Mouse (Mus musculus) kidney, embryonic 16.5 days (tissue): ENCODE results near the gene Ina. TPM values are rescaled to one million over a fixed set of nuclear protein-coding genes. Genes with fewer than 3 reads are reported as not detected.

Source experiments
- ATAC-seq: fragments of 200-750 bp; cut with Nextera tagmentation; 2 replicates; pipeline ENCODE4 v1.8.0; 2017; ENCODE audit warnings: moderate TSS enrichment; ENCODE audit not compliant: low FRiP score, low TSS enrichment
- H3K27ac ChIP-seq: fragments of 300-500 bp; sonication (generic); 2 replicates; pipeline ENCODE4 v1.5.1; 2014; ENCODE audit warnings: low read length
- H3K27me3 ChIP-seq: fragments of 300-500 bp; sonication (generic); 2 replicates; pipeline ENCODE4 v1.6.1; 2014; ENCODE audit warnings: low read length, control low read depth, mixed read lengths; ENCODE audit not compliant: insufficient read depth
- H3K36me3 ChIP-seq: fragments of 300-500 bp; sonication (generic); 2 replicates; pipeline ENCODE4 v1.6.1; 2014; ENCODE audit warnings: low read length, control low read depth, mixed read lengths; ENCODE audit not compliant: insufficient read depth
- H3K4me1 ChIP-seq: fragments of 300-500 bp; sonication (generic); 2 replicates; pipeline ENCODE4 v1.6.1; 2014; ENCODE audit warnings: low read length, control low read depth, mixed read lengths; ENCODE audit not compliant: insufficient read depth
- H3K4me2 ChIP-seq: fragments of 300-500 bp; sonication (generic); replicated peaks from 2 replicates; pipeline ENCODE4 v1.6.1; 2014; ENCODE audit warnings: low read depth, low read length
- H3K4me3 ChIP-seq: fragments of 300-500 bp; sonication (generic); 2 replicates; pipeline ENCODE4 v1.5.1; 2014; ENCODE audit warnings: mild to moderate bottlenecking, low read length
- H3K9ac ChIP-seq: fragments of 300-500 bp; sonication (generic); replicated peaks from 2 replicates; pipeline ENCODE4 v1.6.1; 2014; ENCODE audit warnings: low read length
- H3K9me3 ChIP-seq: fragments of 300-500 bp; sonication (generic); 2 replicates; pipeline ENCODE4 v1.6.1; 2016; ENCODE audit warnings: low read length, control low read depth
- WGBS: fragments of 180-500 bp; shearing (Covaris S2); extraction: QIAGEN DNeasy Blood & Tissue Kit; methylation state at CpG from one replicate; pipeline ENCODE4 v1.1.7; 2014; 5-methylcytosine and 5-hydroxymethylcytosine counted together
- polyA plus RNA-seq: library from polyadenylated mRNA; unstranded; fragments of >200 nt; fragmentation: Nextera tagmentation; extraction: Ambion mirVana; gene quantifications from 2 replicates; pipeline ENCODE4 v1.2.1, GENCODE M21; 2015

Gene Ina
- polyA plus RNA-seq, 1 experiment from 2014 or later, result 0.71 TPM

DNA sequence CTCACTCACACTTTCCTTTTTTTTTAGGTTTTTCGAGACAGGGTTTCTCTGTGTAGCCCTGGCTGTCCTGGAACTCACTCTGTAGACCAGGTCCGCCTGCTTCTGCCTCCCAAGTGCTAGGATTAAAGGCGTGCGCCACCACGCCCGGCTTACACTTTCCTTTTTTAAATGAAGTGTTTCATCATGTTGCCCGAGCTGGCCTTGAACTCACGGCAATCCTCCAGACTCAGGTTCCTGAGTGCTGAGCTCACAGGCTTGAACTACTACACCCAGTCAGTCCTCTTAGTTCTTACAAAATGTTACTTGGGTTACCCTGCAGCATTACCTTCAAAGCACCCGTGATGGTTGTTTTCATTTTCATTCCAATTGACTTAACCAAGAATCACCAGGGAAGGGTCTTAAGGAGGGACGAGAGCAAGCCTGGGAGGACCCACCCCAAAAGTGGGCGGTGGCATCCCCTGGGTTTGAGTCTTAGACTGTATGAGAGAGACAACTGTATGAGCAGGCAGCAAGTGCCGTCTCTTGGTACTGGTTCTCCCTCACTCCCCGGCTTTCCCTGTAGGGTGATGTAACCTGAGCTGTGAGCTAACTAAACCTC lies 32.8 kb downstream of the Ina start:
- no peak overlapping the region for H3K4me3 ChIP-seq
- peaks cover 16% of the 10 kb centered on the region for H3K4me1 ChIP-seq
- WGBS, result 80% methylated on average over 13 of the region's 13 CpGs
- H3K9ac ChIP-seq, result no peak overlapping the region
- H3K36me3 ChIP-seq, result peaks cover 34% of the 10 kb centered on the region
- ATAC-seq, result no peak
- no peak overlapping the region for H3K27ac ChIP-seq
- H3K4me2 ChIP-seq, result no peak overlapping the region
- H3K27me3 ChIP-seq, result no peaks in the 10 kb centered on the region
- H3K9me3 ChIP-seq, result no peaks in the 10 kb centered on the region

DNA sequence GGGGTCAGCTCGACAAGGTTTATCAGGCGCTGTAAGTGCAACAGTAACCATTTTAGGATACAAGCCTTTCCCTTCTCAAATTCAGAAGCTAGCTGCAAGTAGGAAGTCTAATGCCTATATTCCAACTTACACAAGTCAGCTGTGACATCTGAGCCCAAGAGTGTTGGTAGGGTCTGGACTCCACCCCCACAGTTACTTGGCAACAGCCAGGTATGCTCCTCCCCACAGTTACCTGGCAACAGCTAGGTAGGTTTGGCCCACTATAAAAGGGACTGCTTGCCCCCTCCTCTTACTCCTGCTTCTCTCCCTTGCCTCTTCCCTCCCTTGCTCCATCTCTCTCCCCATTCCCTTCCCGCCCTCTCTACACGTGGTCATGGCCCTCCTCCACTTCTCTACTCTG lies 34.6 kb downstream of the Ina start:
- peaks cover 16% of the 10 kb centered on the region for H3K4me1 ChIP-seq
- H3K9ac ChIP-seq, result no peak overlapping the region
- 61% methylated on average over 4 of the region's 4 CpGs for WGBS
- H3K9me3 ChIP-seq, result no peaks in the 10 kb centered on the region
- H3K4me2 ChIP-seq, result peak overlapping the region; percentile 78
- no peak for ATAC-seq
- H3K4me3 ChIP-seq, result no peak overlapping the region; the same call in 1 of the 2 replicates
- H3K36me3 ChIP-seq, result peaks cover 30% of the 10 kb centered on the region
- no peak overlapping the region for H3K27ac ChIP-seq
- H3K27me3 ChIP-seq, result no peaks in the 10 kb centered on the region

DNA sequence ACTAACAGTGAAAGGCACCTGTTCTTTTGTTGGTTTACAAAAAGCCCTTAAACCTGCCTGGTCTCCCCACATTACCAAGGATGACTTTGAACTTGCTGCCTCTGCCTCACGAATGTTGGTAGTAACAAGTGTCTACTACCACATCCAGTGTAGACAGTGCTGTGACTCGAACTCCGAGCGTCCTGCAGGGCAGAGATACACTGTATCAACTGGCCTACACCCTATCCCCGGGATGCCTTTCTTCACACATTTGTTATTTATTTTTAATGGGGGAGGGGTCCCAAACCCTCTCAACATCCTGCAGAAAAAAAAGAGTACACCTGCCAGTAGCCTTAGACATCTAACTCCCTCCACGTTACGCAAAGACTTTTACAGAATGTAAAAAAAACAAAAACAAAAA lies 35.3 kb downstream of the Ina start:
- Histone ChIP-seq H3K9me3 (no peaks in the 10 kb centered on the region), H3K27me3 (no peaks in the 10 kb centered on the region), H3K4me3 (peak overlapping the region; percentile 64), H3K9ac (peak overlapping the region; percentile 86), H3K4me1 (peaks cover 16% of the 10 kb centered on the region), H3K4me2 (peak overlapping the region; percentile 78), H3K36me3 (peaks cover 26% of the 10 kb centered on the region), H3K27ac (no peak overlapping the region)
- ATAC-seq, result no peak
- WGBS, result 3% methylated on average over 7 of the region's 7 CpGs

DNA sequence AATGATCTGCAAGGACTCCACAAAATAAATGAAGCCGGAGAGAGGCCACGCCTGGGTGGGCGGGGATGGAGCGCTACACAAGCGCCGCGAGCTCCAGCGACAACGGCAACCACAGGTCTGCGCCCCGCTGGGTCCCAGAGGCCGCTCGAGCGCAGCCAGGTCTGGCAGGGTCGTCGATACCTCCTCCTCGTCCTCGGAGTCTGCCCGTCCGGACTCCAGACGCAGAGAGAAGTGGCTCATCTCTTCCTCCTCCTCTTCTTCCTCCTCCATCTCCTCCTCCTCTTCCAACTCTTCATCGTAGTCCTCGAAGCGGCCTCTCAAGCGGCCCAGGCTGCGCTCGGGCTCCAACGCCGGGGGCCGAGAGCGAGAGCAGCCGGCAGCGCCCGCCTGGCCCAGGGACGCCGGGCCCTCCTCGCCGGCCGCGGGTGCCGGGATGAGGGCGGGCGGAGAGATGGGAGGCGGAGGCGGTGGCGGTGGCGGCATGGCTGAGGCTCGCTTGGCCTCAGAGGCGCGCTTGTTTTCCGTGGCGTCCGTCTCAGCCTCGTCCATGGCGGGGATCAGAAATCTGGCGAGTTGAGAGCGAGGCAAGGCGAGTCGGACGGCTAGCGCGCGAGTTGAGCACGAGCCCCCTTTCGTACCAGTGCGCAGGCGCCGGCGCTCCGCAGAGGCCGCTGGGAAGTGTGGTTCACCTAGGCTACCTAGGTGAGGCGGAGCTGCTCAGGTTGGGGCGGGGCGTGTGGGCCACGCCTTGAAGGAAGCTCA lies 36.0 kb downstream of the Ina start, which contains the start of gene Pcgf6:
TSS of gene Pcgf6 (minus strand) at position 636 of the 762 bp plus-strand sequence.
- peak; percentile 93 for ATAC-seq

DNA sequence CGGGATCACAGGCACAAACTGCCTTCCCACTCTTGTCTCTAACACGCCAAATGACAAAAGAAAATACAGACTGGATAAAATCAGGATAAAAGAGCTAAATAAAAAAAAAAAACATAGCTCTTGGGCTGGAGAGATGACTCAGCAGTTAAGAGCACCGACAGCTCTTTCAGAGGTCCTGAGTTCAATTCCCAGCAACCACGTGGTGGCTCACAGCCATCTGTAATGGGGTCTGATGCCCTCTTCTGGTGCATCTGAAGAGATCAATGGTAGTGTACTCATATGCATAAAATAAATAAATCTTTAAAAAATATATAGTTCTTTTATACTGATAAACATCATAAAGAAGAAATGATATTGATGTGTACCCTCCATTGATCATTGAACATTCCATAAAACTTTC lies 38.4 kb downstream of the Ina start:
- Histone ChIP-seq H3K27ac (peak overlapping the region; percentile 73), H3K27me3 (no peaks in the 10 kb centered on the region), H3K4me1 (peaks cover 16% of the 10 kb centered on the region), H3K9ac (no peak overlapping the region), H3K9me3 (no peaks in the 10 kb centered on the region), H3K4me3 (no peak overlapping the region), H3K36me3 (peaks cover 4% of the 10 kb centered on the region; the same call in 1 of the 2 replicates), H3K4me2 (no peak overlapping the region)
- ATAC-seq, result no peak
- WGBS, result 78% methylated on average over 4 of the region's 4 CpGs

More for the DNA sequence above, 36.0 kb downstream of the Ina start, which contains the start of gene Pcgf6:
- Histone ChIP-seq H3K9me3 (no peaks in the 10 kb centered on the region), H3K27me3 (no peaks in the 10 kb centered on the region), H3K4me2 (peak within 1 kb of the TSS; percentile 78), H3K4me3 (peak within 1 kb of the TSS; percentile 64), H3K27ac (peak within 1 kb of the TSS; percentile 87), H3K9ac (peak within 1 kb of the TSS; percentile 86), H3K4me1 (peaks cover 16% of the 10 kb centered on the region), H3K36me3 (peaks cover 23% of the 10 kb centered on the region)
- under 1% methylated on average over 75 of the region's 75 CpGs for WGBS

DNA sequence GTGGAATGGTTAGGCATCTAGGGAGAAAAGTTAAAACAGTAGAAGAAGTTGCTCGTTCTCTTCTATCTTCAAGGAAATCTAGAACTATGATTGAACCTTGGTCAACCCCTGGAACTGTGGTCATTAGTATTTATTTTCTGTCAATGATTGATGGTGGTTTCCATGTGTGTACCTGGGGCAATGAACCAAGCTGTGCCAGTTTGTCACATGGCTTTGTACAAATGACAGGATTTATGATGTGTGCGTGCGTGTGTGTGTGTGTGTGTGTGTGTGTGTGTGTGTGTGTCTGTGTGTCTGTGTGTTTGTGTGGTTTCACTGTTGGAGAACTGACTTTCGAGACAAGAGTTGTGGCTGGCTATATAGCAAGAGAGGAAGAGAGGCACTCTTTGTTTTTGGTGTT lies 39.0 kb downstream of the Ina start:
- Histone ChIP-seq H3K36me3 (no peaks in the 10 kb centered on the region), H3K27ac (peak overlapping the region; percentile 73), H3K9ac (no peak overlapping the region), H3K27me3 (no peaks in the 10 kb centered on the region), H3K4me1 (peaks cover 16% of the 10 kb centered on the region), H3K4me2 (no peak overlapping the region), H3K4me3 (no peak overlapping the region), H3K9me3 (no peaks in the 10 kb centered on the region)
- WGBS, result 56% methylated on average over 4 of the region's 4 CpGs
- no peak; the same call in 1 of the 2 replicates for ATAC-seq

DNA sequence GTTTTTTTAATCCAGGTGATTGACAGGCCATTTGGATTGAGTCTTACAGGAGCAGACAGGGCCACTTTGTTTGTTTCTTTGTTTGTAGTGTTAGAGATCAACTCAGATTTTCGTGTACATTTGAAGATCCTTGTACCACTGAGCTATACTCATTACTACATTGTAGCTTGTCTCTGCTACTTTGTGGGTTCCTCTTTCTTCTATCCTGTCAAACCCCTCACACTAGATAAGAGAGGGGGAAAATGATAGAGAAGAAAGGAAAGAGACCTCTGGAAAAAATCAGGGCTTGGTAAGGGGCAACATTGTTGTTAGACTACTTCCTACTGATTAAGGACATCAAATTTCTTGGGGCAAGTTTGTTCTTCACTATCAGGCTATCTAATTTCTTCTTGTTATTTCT lies 43.2 kb downstream of the Ina start:
- H3K4me1 ChIP-seq, result no peaks in the 10 kb centered on the region
- H3K27me3 ChIP-seq, result no peaks in the 10 kb centered on the region
- WGBS, result 69% methylated on average over 1 of the region's 1 CpGs

DNA sequence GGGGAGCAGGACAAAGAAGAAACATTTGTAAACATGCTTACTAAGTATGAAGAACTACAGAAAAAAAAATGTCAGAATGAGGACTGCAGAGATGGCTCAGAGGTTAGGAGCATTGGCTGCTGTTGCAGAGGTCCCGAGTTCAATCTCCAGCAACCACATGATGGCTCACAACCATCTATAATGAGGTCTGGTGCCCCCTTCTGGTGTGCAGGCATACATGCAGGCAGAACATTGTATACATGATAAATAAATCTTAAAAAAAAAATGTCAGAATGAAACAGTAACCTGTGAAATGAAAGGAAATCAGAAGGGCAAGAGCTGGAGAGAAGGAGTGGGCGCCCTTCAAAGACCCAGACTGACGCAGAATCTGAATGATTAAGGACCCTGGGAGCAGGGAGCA lies 51.4 kb downstream of the Ina start:
- no peak for ATAC-seq
- Histone ChIP-seq H3K9me3 (no peaks in the 10 kb centered on the region), H3K9ac (no peak overlapping the region), H3K27me3 (no peaks in the 10 kb centered on the region), H3K4me2 (no peak overlapping the region), H3K4me1 (peaks cover 16% of the 10 kb centered on the region), H3K27ac (no peak overlapping the region), H3K4me3 (no peak overlapping the region), H3K36me3 (peaks cover under 1% of the 10 kb centered on the region)
- 90% methylated on average over 3 of the region's 3 CpGs for WGBS

More for the DNA sequence above, 43.2 kb downstream of the Ina start:
- Histone ChIP-seq H3K4me2 (no peak overlapping the region), H3K36me3 (no peaks in the 10 kb centered on the region), H3K4me3 (no peak overlapping the region), H3K27ac (no peak overlapping the region), H3K9me3 (no peaks in the 10 kb centered on the region), H3K9ac (no peak overlapping the region)
- no peak for ATAC-seq

DNA sequence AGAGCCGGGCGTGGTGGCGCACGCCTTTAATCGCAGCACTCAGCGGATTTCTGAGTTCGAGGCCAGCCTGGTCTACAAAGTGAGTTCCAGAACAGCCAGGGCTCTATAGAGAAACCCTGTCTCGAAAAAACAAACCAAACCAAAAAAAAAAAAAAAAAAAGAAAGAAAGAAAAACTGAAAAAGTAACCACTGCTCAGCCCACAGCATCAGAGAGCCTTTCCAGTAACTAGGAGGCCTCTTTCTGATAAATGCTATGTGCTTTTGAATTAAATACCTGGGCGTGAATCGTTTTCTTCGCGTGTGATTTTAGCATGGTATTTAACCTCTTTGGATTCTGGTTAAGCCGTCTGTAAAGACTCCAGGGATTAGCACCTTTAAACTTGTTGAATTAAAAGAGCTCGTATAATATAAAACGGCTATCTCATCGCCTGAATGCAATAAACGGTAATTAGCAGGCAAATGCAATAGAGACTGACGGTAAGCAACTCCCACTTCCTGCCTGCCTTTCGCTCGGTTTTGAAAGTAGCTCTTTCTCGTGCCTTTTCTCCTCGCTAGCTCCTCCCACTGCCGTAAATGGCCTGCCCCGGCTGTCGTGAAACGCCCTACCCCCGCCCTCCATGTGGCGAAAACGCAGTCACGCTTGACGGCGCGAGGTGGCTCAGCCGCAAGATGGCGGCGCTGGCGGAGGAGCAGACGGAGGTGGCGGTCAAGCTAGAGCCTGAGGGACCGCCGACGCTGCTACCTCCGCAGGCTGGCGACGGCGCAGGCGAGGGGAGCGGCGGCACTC lies 52.8 kb downstream of the Ina start, which contains the start of gene Taf5:
TSS of gene Taf5 (plus strand) at position 651 of the 787 bp plus-strand sequence.
- H3K27ac ChIP-seq, result peak within 1 kb of the TSS; percentile 92
- no peaks in the 10 kb centered on the region for H3K9me3 ChIP-seq
- WGBS, result 10% methylated on average over 47 of the region's 49 CpGs
- H3K4me2 ChIP-seq, result peak within 1 kb of the TSS; percentile 69
- peak; percentile 76 for ATAC-seq
- peak within 1 kb of the TSS; percentile 93 for H3K4me3 ChIP-seq
- H3K4me1 ChIP-seq, result peaks cover 16% of the 10 kb centered on the region
- no peaks in the 10 kb centered on the region for H3K27me3 ChIP-seq
- H3K9ac ChIP-seq, result peak within 1 kb of the TSS; percentile 97
- peaks cover 11% of the 10 kb centered on the region for H3K36me3 ChIP-seq
